Mouse (Mus musculus) myocyte (in vitro differentiated cells): ENCODE data around the gene Tcf25. TPM values are rescaled to one million over a fixed set of nuclear protein-coding genes. Genes with fewer than 3 reads are reported as not detected.

ENCODE experiments used
- H3K27me3 ChIP-seq: one replicate; pipeline ENCODE4 v1.6.1; 2011; ENCODE audit not compliant: control insufficient read depth, insufficient read depth, insufficient read length
- H3K36me3 ChIP-seq: one replicate; pipeline ENCODE4 v1.6.1; 2011; ENCODE audit not compliant: control insufficient read depth, insufficient read depth
- H3K4me2 ChIP-seq: one replicate; pipeline ENCODE4 v1.6.1; 2011; ENCODE audit warnings: low read depth, control low read depth
- H3K4me3 ChIP-seq: one replicate; pipeline ENCODE4 v1.5.1; 2011; ENCODE audit warnings: mild to moderate bottlenecking, control low read depth, moderate library complexity
- H3K79me2 ChIP-seq: one replicate; pipeline ENCODE4 v1.6.1; 2011; ENCODE audit not compliant: control insufficient read depth, insufficient read depth
- H3ac ChIP-seq: one replicate; pipeline ENCODE4 v1.6.1; 2011; ENCODE audit not compliant: control insufficient read depth, insufficient read length
- CEBPB ChIP-seq: IDR thresholded peaks from 2 replicates; pipeline ENCODE4 v1.6.1; 2011; ENCODE audit warnings: mild to moderate bottlenecking, moderate library complexity; ENCODE audit not compliant: poor library complexity, insufficient read depth, severe bottlenecking
- E2F4 ChIP-seq: IDR thresholded peaks from one replicate; pipeline ENCODE4 v1.6.1; 2011; ENCODE audit warnings: mild to moderate bottlenecking, control low read depth, moderate library complexity; ENCODE audit not compliant: insufficient read depth
- MAX ChIP-seq: IDR thresholded peaks from one replicate; pipeline ENCODE4 v1.6.1; 2011; ENCODE audit warnings: low read depth, mild to moderate bottlenecking, control low read depth
- MYOD1 ChIP-seq, 3 experiments: IDR thresholded peaks; one replicate each; pipeline ENCODE4 v1.6.1; 2011; ENCODE audit warnings: control low read depth in 2 of 3, low read depth in 2 of 3, mild to moderate bottlenecking in 2 of 3, moderate library complexity in 1 of 3; ENCODE audit not compliant: insufficient read length in 2 of 3, control insufficient read depth in 1 of 3
- MYOG ChIP-seq, 3 experiments: IDR thresholded peaks; one replicate each; pipeline ENCODE4 v1.6.1; 2011; ENCODE audit warnings: control low read depth in 2 of 3, low read depth in 2 of 3, mild to moderate bottlenecking in 2 of 3; ENCODE audit not compliant: insufficient read length in 2 of 3, control insufficient read depth in 1 of 3, insufficient read depth in 1 of 3
- POLR2A ChIP-seq: IDR thresholded peaks from one replicate; pipeline ENCODE4 v1.6.1; 2011; ENCODE audit warnings: low read depth, mild to moderate bottlenecking, control low read depth, moderate library complexity; ENCODE audit not compliant: insufficient read length
- POLR2AphosphoS2 ChIP-seq: IDR thresholded peaks from one replicate; pipeline ENCODE4 v1.6.1; 2011; ENCODE audit warnings: low read depth, control low read depth; ENCODE audit not compliant: insufficient read length
- REST ChIP-seq: IDR thresholded peaks from one replicate; pipeline ENCODE4 v1.6.1; 2011; ENCODE audit warnings: mild to moderate bottlenecking, control low read depth, moderate library complexity; ENCODE audit not compliant: insufficient read depth, insufficient read length
- SRF ChIP-seq: IDR thresholded peaks from one replicate; pipeline ENCODE4 v1.6.1; 2011; ENCODE audit warnings: low read depth; ENCODE audit not compliant: control insufficient read depth, insufficient read length
- TCF12 ChIP-seq: IDR thresholded peaks from one replicate; pipeline ENCODE4 v1.6.1; 2011; ENCODE audit warnings: mild to moderate bottlenecking, control low read depth; ENCODE audit not compliant: poor library complexity, insufficient read depth, severe bottlenecking
- TCF3 ChIP-seq: IDR thresholded peaks from one replicate; pipeline ENCODE4 v1.6.1; 2011; ENCODE audit warnings: low read depth, control low read depth; ENCODE audit not compliant: insufficient read length
- USF1 ChIP-seq: IDR thresholded peaks from one replicate; pipeline ENCODE4 v1.6.1; 2011; ENCODE audit warnings: low read depth, mild to moderate bottlenecking, control low read depth, moderate library complexity
- polyA plus RNA-seq: library from polyadenylated mRNA; unstranded; fragments of >200 nt; fragmentation: generic; extraction: Trizol; gene quantifications from one replicate; pipeline ENCODE4 v1.2.1, GENCODE M21; 2012; ENCODE audit warnings: missing spikeins

Tcf25 gene
- polyA plus RNA-seq, 1 experiment: 177 TPM

DNA sequence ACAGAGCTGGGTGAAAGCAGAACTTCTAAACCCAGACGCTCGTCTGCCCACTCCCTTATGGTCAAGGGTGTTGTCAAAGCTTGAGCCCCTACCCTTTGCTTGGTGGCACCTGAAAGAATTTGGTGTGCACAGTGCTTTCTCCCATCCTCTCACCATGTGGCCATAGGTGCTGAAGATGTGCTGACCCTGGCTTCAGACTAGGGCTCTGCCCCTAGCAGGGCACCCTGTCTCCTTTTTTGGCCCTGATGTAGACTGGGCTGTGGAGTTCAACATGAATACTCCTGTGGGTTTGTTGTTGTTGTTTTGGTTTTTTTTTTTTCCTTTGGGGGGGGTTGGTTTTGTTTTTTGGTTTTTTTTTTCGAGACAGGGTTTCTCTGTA, 49.2 kb downstream of the Tcf25 start:
- no peaks in the 10 kb centered on the region for H3K27me3 ChIP-seq
- peaks cover 13% of the 10 kb centered on the region for H3K36me3 ChIP-seq
- peak overlapping the region; percentile 65 for H3K4me2 ChIP-seq
- no peaks in the 10 kb centered on the region for H3K79me2 ChIP-seq
- H3ac ChIP-seq: no peak overlapping the region
- no peak overlapping the region for H3K4me3 ChIP-seq
- TF ChIP-seq TCF12 (no peak), TCF3 (no peak), SRF (no peak), POLR2A (no peak), CEBPB (no peak), REST (no peak), MYOG (IDR thresholded peaks at IDR 0.05; ENCODE audit: control insufficient read depth in 1 of 3, insufficient read depth in 1 of 3, insufficient read length in 2 of 3, low read depth in 2 of 3) (no peak), MYOD1 (IDR thresholded peaks at IDR 0.05; ENCODE audit: control insufficient read depth in 1 of 3, insufficient read length in 2 of 3, low read depth in 2 of 3) (no peak)

DNA sequence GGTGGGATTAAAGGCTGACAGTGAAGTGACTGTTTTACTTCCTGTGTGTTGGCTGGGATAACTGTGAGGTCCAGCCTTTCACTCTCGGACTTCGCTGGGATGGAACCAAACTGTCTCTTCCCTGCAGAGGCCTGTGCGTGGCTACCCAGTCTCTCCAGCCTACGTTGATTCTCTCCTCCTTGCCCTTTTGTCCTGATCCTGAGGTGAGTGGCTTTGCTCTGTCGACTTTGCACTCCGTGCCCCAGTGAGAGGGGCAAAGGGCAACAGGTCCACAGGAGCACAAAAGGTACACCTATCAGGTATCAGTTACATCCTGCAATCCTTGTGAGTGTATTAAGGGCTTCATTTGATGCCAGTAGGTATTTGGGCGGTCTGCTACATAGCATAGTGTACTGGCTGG, 49.9 kb downstream of the Tcf25 start, which contains the start of gene Def8:
TSS of gene Def8 (plus strand) at position 87 of the 400 bp plus-strand sequence.
- H3K79me2 ChIP-seq: no peaks in the 10 kb centered on the region
- H3K4me2 ChIP-seq: peak within 1 kb of the TSS; percentile 65
- H3K27me3 ChIP-seq: no peaks in the 10 kb centered on the region
- TF ChIP-seq MYOG (IDR thresholded peaks at IDR 0.05; ENCODE audit: control insufficient read depth in 1 of 3, insufficient read depth in 1 of 3, insufficient read length in 2 of 3, low read depth in 2 of 3) (no peak), MAX (no peak), POLR2A (no peak), MYOD1 (IDR thresholded peaks at IDR 0.05; ENCODE audit: control insufficient read depth in 1 of 3, insufficient read length in 2 of 3, low read depth in 2 of 3) (no peak), REST (no peak), TCF12 (no peak), TCF3 (no peak), SRF (no peak), USF1 (no peak), E2F4 (no peak), POLR2AphosphoS2 (no peak), CEBPB (no peak)
- peaks cover 13% of the 10 kb centered on the region for H3K36me3 ChIP-seq
- no peak within 1 kb of the TSS for H3K4me3 ChIP-seq
- no peak within 1 kb of the TSS for H3ac ChIP-seq

DNA sequence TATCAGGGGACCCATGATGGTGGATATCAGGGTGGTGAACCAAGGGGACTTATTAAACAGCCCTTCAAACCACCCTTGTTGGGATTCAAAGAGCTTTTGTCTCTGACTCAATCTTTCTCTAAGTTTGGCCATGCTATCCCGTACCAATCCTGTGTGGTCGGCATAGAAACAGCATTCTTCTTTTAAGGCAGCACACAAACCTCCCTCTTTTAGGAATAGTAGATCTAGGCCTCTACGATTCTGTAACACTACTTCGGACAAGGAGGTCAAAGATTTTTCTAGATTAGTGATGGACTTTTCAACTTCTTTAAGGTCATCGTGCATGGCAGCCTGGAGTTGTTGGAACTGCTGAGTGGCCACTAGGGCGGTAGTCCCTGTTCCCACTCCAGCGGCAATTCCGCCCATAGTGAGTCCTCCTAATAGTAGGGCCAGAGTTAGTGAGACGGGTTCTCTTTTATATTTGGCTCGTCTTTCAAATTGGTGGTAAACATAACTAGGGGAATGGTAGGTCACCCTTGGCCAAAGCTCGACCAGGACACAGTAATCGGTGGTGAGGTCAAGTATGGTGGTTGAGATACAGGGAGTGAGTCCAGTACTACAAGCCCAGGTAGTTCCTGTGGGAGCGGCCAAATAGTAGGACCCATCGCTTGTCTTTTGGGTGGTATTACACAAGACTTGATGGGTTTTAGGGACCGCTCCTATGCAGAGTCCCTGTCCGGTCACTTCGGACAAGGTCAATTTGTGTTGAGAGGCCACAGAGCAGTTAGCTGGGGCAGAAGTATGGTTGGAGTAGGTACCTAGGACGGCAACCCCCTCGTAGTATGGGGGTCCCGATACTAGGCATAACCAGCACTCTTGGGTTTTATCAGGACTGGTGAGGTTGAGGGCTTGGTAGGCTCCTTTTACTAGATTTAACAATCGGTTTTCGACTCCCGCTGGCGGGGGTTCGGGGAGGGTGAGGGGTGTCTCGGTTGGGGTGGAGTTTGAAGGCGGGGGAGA, 53.3 kb downstream of the Tcf25 start:
- H3K36me3 ChIP-seq: no peaks in the 10 kb centered on the region
- H3K4me3 ChIP-seq: no peak overlapping the region
- no peaks in the 10 kb centered on the region for H3K27me3 ChIP-seq
- H3K79me2 ChIP-seq: no peaks in the 10 kb centered on the region
- H3ac ChIP-seq: no peak overlapping the region
- TF ChIP-seq TCF12 (no peak), MYOG (IDR thresholded peaks at IDR 0.05; ENCODE audit: control insufficient read depth in 1 of 3, insufficient read depth in 1 of 3, insufficient read length in 2 of 3, low read depth in 2 of 3) (no peak), MAX (no peak), REST (no peak), USF1 (no peak), MYOD1 (IDR thresholded peaks at IDR 0.05; ENCODE audit: control insufficient read depth in 1 of 3, insufficient read length in 2 of 3, low read depth in 2 of 3) (no peak)
- no peak overlapping the region for H3K4me2 ChIP-seq

DNA sequence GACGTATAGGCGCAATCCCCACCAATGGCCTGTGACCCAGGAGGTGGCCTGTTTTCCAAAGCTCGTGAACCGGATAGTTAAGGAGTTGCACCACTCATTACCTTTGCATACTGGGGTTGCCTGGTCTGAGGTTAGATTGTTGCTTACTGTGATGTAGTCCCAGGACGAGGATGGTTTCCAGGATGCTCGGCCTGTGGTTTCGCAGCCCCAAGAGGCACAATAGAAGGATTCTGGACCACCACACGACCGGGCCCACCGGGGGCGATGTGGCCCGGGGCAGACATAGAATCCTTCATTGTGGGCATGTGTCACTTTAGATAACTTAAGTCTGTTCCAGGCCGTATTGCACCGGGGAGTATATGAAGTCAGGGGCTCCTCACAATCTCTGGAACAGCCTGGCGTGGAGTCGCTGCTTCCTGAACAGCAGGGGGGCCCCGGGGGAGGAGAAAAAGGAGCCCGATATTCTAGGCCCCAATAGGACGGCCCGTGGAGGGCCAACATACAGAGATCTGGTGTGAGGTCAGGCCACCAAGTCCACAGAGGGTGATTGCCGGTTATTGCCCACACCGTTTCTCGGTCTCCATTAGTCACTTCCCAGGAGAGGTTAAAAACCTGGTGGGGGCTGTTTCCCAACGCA, 54.2 kb downstream of the Tcf25 start:
- Histone ChIP-seq H3K4me3 (no peak overlapping the region), H3ac (no peak overlapping the region), H3K27me3 (no peaks in the 10 kb centered on the region), H3K4me2 (no peak overlapping the region), H3K79me2 (no peaks in the 10 kb centered on the region), H3K36me3 (no peaks in the 10 kb centered on the region)
- TF ChIP-seq CEBPB: no peak
- TF ChIP-seq REST: no peak
- TF ChIP-seq USF1: no peak
- TF ChIP-seq MYOG (IDR thresholded peaks at IDR 0.05; ENCODE audit: control insufficient read depth in 1 of 3, insufficient read depth in 1 of 3, insufficient read length in 2 of 3, low read depth in 2 of 3): no peak
- TF ChIP-seq TCF12: no peak
- TF ChIP-seq MAX: no peak
- TF ChIP-seq POLR2AphosphoS2: no peak
- TF ChIP-seq POLR2A: no peak
- TF ChIP-seq TCF3: no peak
